Mouse (Mus musculus) right cerebral cortex, postnatal 4 days (tissue): ENCODE measurements at regions not wholly inside any gene's neighbourhood (a gene's known extent, or its start where the extent isn't known, plus 50 kb on each side); places are given as distances from the start of the nearest gene placed in this dataset.

Source experiments
- DNase-seq: peaks from one replicate; pipeline ENCODE4 v3.0.0-alpha.2; 2022

GRCm38 (mm10) chr15:51104362-51104761 is 2780.3 kb upstream of the Gm7489 start:
- peak; percentile 13 for DNase-seq

- DNase-seq, result no peak
These were observed 2779.9 kb upstream of the Gm7489 start for GRCm38 (mm10) chr15:51104796-51105195.

GRCm38 (mm10) chr15:51105359-51106008 is 2779.2 kb upstream of the Gm7489 start:
- no peak for DNase-seq

- no peak for DNase-seq
These were observed 2774.5 kb upstream of the Gm7489 start for GRCm38 (mm10) chr15:51110186-51110585.

GRCm38 (mm10) chr15:51125896-51126295 is 2758.8 kb upstream of the Gm7489 start:
- no peak for DNase-seq

- DNase-seq, result no peak
These were observed 2753.7 kb upstream of the Gm7489 start for GRCm38 (mm10) chr15:51131017-51131416.

- DNase-seq, result no peak
These were observed 2748.6 kb upstream of the Gm7489 start for GRCm38 (mm10) chr15:51136121-51136520.

GRCm38 (mm10) chr15:51139507-51139906 is 2745.2 kb upstream of the Gm7489 start:
- DNase-seq, result no peak

- DNase-seq, result no peak
These were observed 2710.6 kb upstream of the Gm7489 start for GRCm38 (mm10) chr15:51173976-51174620.

- DNase-seq, result no peak
These were observed 2708.2 kb upstream of the Gm7489 start for GRCm38 (mm10) chr15:51176466-51176865.

- no peak for DNase-seq
These were observed 2695.6 kb upstream of the Gm7489 start for GRCm38 (mm10) chr15:51189134-51189533.

GRCm38 (mm10) chr15:51197466-51198158 is 2687.1 kb upstream of the Gm7489 start:
- no peak for DNase-seq

- DNase-seq, result no peak
These were observed 2681.4 kb upstream of the Gm7489 start for GRCm38 (mm10) chr15:51203351-51203750.

GRCm38 (mm10) chr15:51206050-51206449 is 2678.7 kb upstream of the Gm7489 start:
- DNase-seq, result no peak

- DNase-seq, result no peak
These were observed 2677.9 kb upstream of the Gm7489 start for GRCm38 (mm10) chr15:51206773-51207172.

- no peak for DNase-seq
These were observed 2649.8 kb upstream of the Gm7489 start for GRCm38 (mm10) chr15:51234873-51235272.

- DNase-seq, result no peak
These were observed 2640.1 kb upstream of the Gm7489 start for GRCm38 (mm10) chr15:51244596-51244995.

- no peak for DNase-seq
These were observed 2637.4 kb upstream of the Gm7489 start for GRCm38 (mm10) chr15:51247259-51247658.

- no peak for DNase-seq
These were observed 2636.5 kb upstream of the Gm7489 start for GRCm38 (mm10) chr15:51248034-51248788.

- DNase-seq, result no peak
These were observed 2636.0 kb upstream of the Gm7489 start for GRCm38 (mm10) chr15:51248789-51249040.

GRCm38 (mm10) chr15:51254143-51254542 is 2630.6 kb upstream of the Gm7489 start:
- no peak for DNase-seq

GRCm38 (mm10) chr15:51255203-51255615 is 2629.5 kb upstream of the Gm7489 start:
- no peak for DNase-seq

- DNase-seq, result no peak
These were observed 2628.0 kb upstream of the Gm7489 start for GRCm38 (mm10) chr15:51256681-51257080.
